Mouse (Mus musculus) heart, embryonic 15.5 days (tissue): ENCODE results near the gene Sgsm2. TPM values are rescaled to one million over a fixed set of nuclear protein-coding genes. Genes with fewer than 3 reads are reported as not detected.

Experiments
- ATAC-seq: fragments of 200-750 bp; cut with Nextera tagmentation; replicated peaks from 2 replicates; pipeline ENCODE4 v1.8.0; 2017; ENCODE audit warnings: low read depth, moderate TSS enrichment; ENCODE audit not compliant: insufficient number of reproducible peaks, insufficient read depth, low FRiP score
- H3K27ac ChIP-seq: fragments of 300-500 bp; sonication (generic); 2 replicates; pipeline ENCODE4 v1.5.1; 2015; ENCODE audit warnings: mild to moderate bottlenecking, inconsistent platforms
- H3K27me3 ChIP-seq: fragments of 300-500 bp; sonication (generic); 2 replicates; pipeline ENCODE4 v1.6.1; 2015; ENCODE audit warnings: inconsistent platforms
- H3K36me3 ChIP-seq: fragments of 300-500 bp; sonication (generic); 2 replicates; pipeline ENCODE4 v1.6.1; 2015; ENCODE audit warnings: mild to moderate bottlenecking, inconsistent platforms
- H3K4me1 ChIP-seq: fragments of 300-500 bp; sonication (generic); replicated peaks from 2 replicates; pipeline ENCODE4 v1.6.1; 2015; ENCODE audit warnings: inconsistent platforms
- H3K4me2 ChIP-seq: fragments of 300-500 bp; sonication (generic); 2 replicates; pipeline ENCODE4 v1.6.1; 2015; ENCODE audit warnings: inconsistent platforms, mild to moderate bottlenecking, moderate library complexity
- H3K4me3 ChIP-seq: fragments of 300-500 bp; sonication (generic); 2 replicates; pipeline ENCODE4 v1.5.1; 2015; ENCODE audit warnings: mild to moderate bottlenecking, inconsistent platforms
- H3K9ac ChIP-seq: fragments of 300-500 bp; sonication (generic); 2 replicates; pipeline ENCODE4 v1.6.1; 2015; ENCODE audit warnings: mild to moderate bottlenecking, inconsistent platforms
- H3K9me3 ChIP-seq: fragments of 300-500 bp; sonication (generic); replicated peaks from 2 replicates; pipeline ENCODE4 v1.6.1; 2016; ENCODE audit warnings: inconsistent platforms
- WGBS: fragments of 180-500 bp; shearing (Covaris S2); methylation state at CpG from one replicate; pipeline ENCODE4 v1.1.7; 2015; ENCODE audit warnings: mixed read lengths; 5-methylcytosine and 5-hydroxymethylcytosine counted together
- polyA plus RNA-seq: library from polyadenylated mRNA; unstranded; fragments of >200 nt; fragmentation: Nextera tagmentation; extraction: Ambion mirVana; gene quantifications from 2 replicates; pipeline ENCODE4 v1.2.1, GENCODE M21; 2015

Gene Sgsm2
- polyA plus RNA-seq, 1 experiment from 2014 or later = 3.5 TPM

- Histone ChIP-seq H3K36me3 (peaks cover 11% of the 10 kb centered on the region; the same call in 1 of the 2 replicates), H3K27ac (0 out of 2 replicates have a peak overlapping the region, but pooled peaks have one; percentile 98), H3K4me3 (no peak overlapping the region), H3K4me2 (no peak overlapping the region), H3K4me1 (peaks cover 67% of the 10 kb centered on the region), H3K9ac (no peak overlapping the region), H3K9me3 (no peaks in the 10 kb centered on the region), H3K27me3 (no peaks in the 10 kb centered on the region)
- WGBS = 87% methylated on average over 19 of the region's 19 CpGs
- no peak for ATAC-seq
Observed at GRCm38 (mm10) chr11:74839860-74840715, 56.8 kb downstream of the Sgsm2 start.

- Histone ChIP-seq H3K4me1 (peaks cover 78% of the 10 kb centered on the region), H3K27me3 (no peaks in the 10 kb centered on the region), H3K9me3 (no peaks in the 10 kb centered on the region), H3K9ac (0 out of 2 replicates have a peak overlapping the region, but pooled peaks have one; percentile 8), H3K27ac (peak overlapping the region; percentile 98), H3K4me3 (peak overlapping the region; percentile 61), H3K4me2 (peak overlapping the region; percentile 87), H3K36me3 (peaks cover 11% of the 10 kb centered on the region; the same call in 1 of the 2 replicates)
- ATAC-seq = no peak
- WGBS = 30% methylated on average over 6 of the region's 6 CpGs
Observed at GRCm38 (mm10) chr11:74838971-74839370, 57.9 kb downstream of the Sgsm2 start.

GRCm38 (mm10) chr11:74838441-74838840 lies 58.4 kb downstream of the Sgsm2 start:
- H3K4me1 ChIP-seq = peaks cover 78% of the 10 kb centered on the region
- H3K4me2 ChIP-seq = peak overlapping the region; percentile 87
- H3K36me3 ChIP-seq = peaks cover 11% of the 10 kb centered on the region; the same call in 1 of the 2 replicates
- peak overlapping the region; percentile 61 for H3K4me3 ChIP-seq
- peak overlapping the region; percentile 61 for H3K9ac ChIP-seq
- under 1% methylated on average over 35 of the region's 35 CpGs for WGBS
- H3K9me3 ChIP-seq = no peaks in the 10 kb centered on the region
- H3K27ac ChIP-seq = peak overlapping the region; percentile 98
- ATAC-seq = peak; percentile 73
- no peaks in the 10 kb centered on the region for H3K27me3 ChIP-seq

- Histone ChIP-seq H3K9me3 (no peaks in the 10 kb centered on the region), H3K9ac (peak overlapping the region; percentile 61), H3K4me2 (peak overlapping the region; percentile 87), H3K4me1 (peaks cover 78% of the 10 kb centered on the region), H3K27me3 (no peaks in the 10 kb centered on the region), H3K36me3 (peaks cover 9% of the 10 kb centered on the region; the same call in 1 of the 2 replicates), H3K4me3 (peak overlapping the region; percentile 61), H3K27ac (peak overlapping the region; percentile 98)
- ATAC-seq = peak; percentile 76
- WGBS = under 1% methylated on average over 52 of the region's 54 CpGs
Observed at GRCm38 (mm10) chr11:74837694-74838431, 59.0 kb downstream of the Sgsm2 start.

GRCm38 (mm10) chr11:74837056-74837693 lies 59.7 kb downstream of the Sgsm2 start:
- peak overlapping the region; percentile 87 for H3K4me2 ChIP-seq
- peaks cover 75% of the 10 kb centered on the region for H3K4me1 ChIP-seq
- 45% methylated on average over 16 of the region's 16 CpGs for WGBS
- no peak for ATAC-seq
- H3K9me3 ChIP-seq = no peaks in the 10 kb centered on the region
- H3K27me3 ChIP-seq = no peaks in the 10 kb centered on the region
- peak overlapping the region; percentile 61 for H3K9ac ChIP-seq
- peak overlapping the region; percentile 61 for H3K4me3 ChIP-seq
- H3K36me3 ChIP-seq = 0 out of 2 replicates have a peak, but pooled peaks cover 3% of the 10 kb centered on the region
- peak overlapping the region; percentile 98 for H3K27ac ChIP-seq

- ATAC-seq = no peak
- Histone ChIP-seq H3K4me1 (peaks cover 70% of the 10 kb centered on the region), H3K4me2 (no peak overlapping the region), H3K36me3 (no peaks in the 10 kb centered on the region), H3K27ac (no peak overlapping the region), H3K9ac (no peak overlapping the region), H3K9me3 (no peaks in the 10 kb centered on the region), H3K4me3 (no peak overlapping the region), H3K27me3 (no peaks in the 10 kb centered on the region)
- WGBS = 90% methylated on average over 22 of the region's 22 CpGs
Observed at GRCm38 (mm10) chr11:74836225-74837055, 60.4 kb downstream of the Sgsm2 start.

GRCm38 (mm10) chr11:74835593-74836224 lies 61.2 kb downstream of the Sgsm2 start:
- 0 out of 2 replicates have a peak overlapping the region, but pooled peaks have one; percentile 15 for H3K9ac ChIP-seq
- no peak overlapping the region for H3K4me3 ChIP-seq
- H3K4me2 ChIP-seq = no peak overlapping the region
- no peak for ATAC-seq
- H3K36me3 ChIP-seq = no peaks in the 10 kb centered on the region
- no peak overlapping the region for H3K27ac ChIP-seq
- H3K4me1 ChIP-seq = peaks cover 62% of the 10 kb centered on the region
- 87% methylated on average over 6 of the region's 6 CpGs for WGBS
- no peaks in the 10 kb centered on the region for H3K9me3 ChIP-seq
- no peaks in the 10 kb centered on the region for H3K27me3 ChIP-seq

GRCm38 (mm10) chr11:74834650-74835277 lies 62.1 kb downstream of the Sgsm2 start:
- Histone ChIP-seq H3K27ac (peak overlapping the region; percentile 97), H3K27me3 (no peaks in the 10 kb centered on the region), H3K9ac (no peak overlapping the region), H3K4me3 (no peak overlapping the region), H3K9me3 (no peaks in the 10 kb centered on the region), H3K36me3 (no peaks in the 10 kb centered on the region), H3K4me2 (no peak overlapping the region), H3K4me1 (peaks cover 61% of the 10 kb centered on the region)
- 30% methylated on average over 5 of the region's 5 CpGs for WGBS
- ATAC-seq = no peak

- Histone ChIP-seq H3K27ac (peak overlapping the region; percentile 97), H3K27me3 (no peaks in the 10 kb centered on the region), H3K9ac (0 out of 2 replicates have a peak overlapping the region, but pooled peaks have one; percentile 18), H3K4me3 (no peak overlapping the region), H3K36me3 (no peaks in the 10 kb centered on the region), H3K9me3 (no peaks in the 10 kb centered on the region), H3K4me1 (peaks cover 61% of the 10 kb centered on the region), H3K4me2 (no peak overlapping the region)
- ATAC-seq = no peak
- WGBS = 46% methylated on average over 1 of the region's 1 CpGs
Observed at GRCm38 (mm10) chr11:74834359-74834638, 62.6 kb downstream of the Sgsm2 start.
